Mouse (Mus musculus) right cerebral cortex, postnatal 25 days (tissue): ENCODE data around the gene Izumo4.
A peak's percentile ranks its signal among the peaks of the same experiment; 100 is the strongest.

Experiments
- DNase-seq: peaks from one replicate; pipeline ENCODE4 v3.0.0; 2022

Izumo4 gene

DNA sequence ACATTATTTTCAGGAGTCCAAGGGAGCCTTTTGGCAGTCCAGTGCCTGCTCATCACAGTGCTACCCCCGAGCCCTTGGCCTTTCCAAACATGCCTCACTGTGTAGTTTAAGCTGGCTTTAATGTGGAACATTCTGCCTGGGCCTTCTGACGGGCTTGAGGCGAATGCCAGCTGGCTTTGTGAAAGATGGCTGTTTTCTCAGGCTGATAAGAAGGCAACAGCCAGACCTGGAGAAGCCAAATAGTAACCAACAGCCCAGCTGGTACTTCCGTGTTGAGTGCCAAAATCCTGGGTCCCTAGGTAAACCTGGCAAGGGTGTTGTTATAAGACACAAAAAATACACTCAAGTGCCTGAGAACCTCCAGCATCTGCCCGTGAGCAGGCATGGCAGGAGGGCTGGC, 34.7 kb downstream of the Izumo4 start:
- no peak for DNase-seq

DNA sequence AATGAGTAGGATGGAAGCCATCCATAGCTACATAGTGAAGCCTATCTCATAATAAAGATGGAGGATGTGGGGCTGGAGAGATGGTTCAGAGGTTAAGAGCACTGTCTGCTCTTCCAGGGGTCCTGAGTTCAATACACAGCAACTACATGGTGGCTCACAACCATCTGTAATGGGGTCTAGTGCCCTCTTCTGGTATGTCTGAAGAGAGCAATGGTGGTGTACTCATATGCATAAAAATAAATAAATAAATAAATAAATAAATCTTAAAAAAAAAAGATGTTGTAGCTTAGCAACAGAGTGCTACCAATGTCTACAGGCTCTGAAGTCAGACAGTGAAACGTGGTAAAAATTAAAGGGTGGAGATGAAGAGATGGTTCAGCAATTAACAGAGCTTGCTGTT, 36.7 kb downstream of the Izumo4 start:
- no peak for DNase-seq

- DNase-seq, result no peak
Observed at GRCm38 (mm10) chr10:80741146-80741545, 39.2 kb downstream of the Izumo4 start.

DNA sequence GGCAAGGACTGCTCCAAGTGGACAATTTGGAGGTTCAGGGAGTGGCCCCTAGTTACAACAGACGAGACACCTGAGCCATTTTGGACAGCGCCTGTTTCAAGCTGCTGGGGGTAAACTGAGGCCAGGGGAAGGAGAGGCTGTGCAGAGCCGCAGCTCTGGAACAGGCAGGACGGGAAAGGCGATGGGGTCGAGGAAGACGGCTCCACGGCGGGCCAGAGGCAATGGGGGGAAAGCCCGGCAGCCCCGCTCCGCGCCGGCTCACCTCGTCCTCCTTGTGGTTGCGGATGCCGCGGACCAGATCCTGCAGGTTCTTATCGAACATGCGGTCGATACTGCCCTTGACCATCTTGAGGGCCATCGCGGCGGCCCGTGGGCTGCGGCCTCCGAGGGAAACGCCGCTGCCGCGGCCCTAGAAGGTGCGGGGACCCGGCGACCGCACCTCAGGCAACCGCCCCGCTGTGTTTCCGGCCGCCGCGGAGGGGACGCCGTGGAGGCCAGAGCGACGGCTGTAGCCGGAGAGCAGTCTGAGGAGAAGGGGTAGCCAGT, 39.7 kb downstream of the Izumo4 start:
- DNase-seq, result no peak

GRCm38 (mm10) chr10:80742180-80742978, 40.4 kb downstream of the Izumo4 start, which contains the start of gene Ap3d1:
Gene Ap3d1 (minus strand): TSS chr10:80742264.
- peak; percentile 96 for DNase-seq

- DNase-seq, result no peak
Observed at GRCm38 (mm10) chr10:80744262-80744661, 42.3 kb downstream of the Izumo4 start.

DNA sequence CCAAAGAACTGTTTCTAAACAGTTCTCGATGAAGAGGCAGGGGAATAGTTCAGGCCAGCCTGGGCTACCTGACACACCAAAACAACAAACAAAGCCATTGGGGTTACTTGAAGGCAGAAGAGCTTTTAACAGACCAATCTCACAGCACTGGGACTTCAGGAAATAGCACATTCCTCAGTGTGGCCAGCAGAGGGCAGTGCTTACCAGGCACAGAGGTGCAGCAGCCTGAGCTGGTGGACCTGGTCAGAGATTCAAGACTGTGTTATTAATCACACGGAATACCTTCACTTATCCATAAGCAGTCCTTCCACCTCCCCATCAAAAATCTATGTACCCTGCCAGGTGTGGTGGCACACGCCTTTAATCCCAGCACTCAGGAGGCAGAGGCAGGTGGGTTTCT, 45.4 kb downstream of the Izumo4 start:
- peak; percentile 72 for DNase-seq

- no peak for DNase-seq
Observed at GRCm38 (mm10) chr10:80748609-80749008, 46.6 kb downstream of the Izumo4 start.

GRCm38 (mm10) chr10:80751188-80751832, 49.3 kb downstream of the Izumo4 start:
- DNase-seq, result peak; percentile 66

- DNase-seq, result no peak
Observed at GRCm38 (mm10) chr10:80752079-80752625, 50.2 kb downstream of the Izumo4 start.

- DNase-seq, result peak; percentile 98
Observed at GRCm38 (mm10) chr10:80754594-80755290, 52.8 kb downstream of the Izumo4 start, which contains the start of gene Dot1l. Gene Dot1l (plus strand): TSS chr10:80755206.
